Mouse (Mus musculus) lung, postnatal 0 days (tissue): Measurements from ENCODE around the gene Apoc4. TPM values are rescaled to one million over a fixed set of nuclear protein-coding genes. Genes with fewer than 3 reads are reported as not detected.
A peak's percentile ranks its signal among the peaks of the same experiment; 100 is the strongest.

Experiments
- ATAC-seq: fragments of 200-750 bp; cut with Nextera tagmentation; 2 replicates; pipeline ENCODE4 v1.8.0; 2017; ENCODE audit warnings: moderate library complexity
- DNase-seq: peaks from one replicate; pipeline ENCODE4 v3.0.0-alpha.2; 2016; ENCODE audit warnings: low spot score
- H3K27ac ChIP-seq: fragments of 300-500 bp; sonication (generic); 2 replicates; pipeline ENCODE4 v1.5.1; 2014; ENCODE audit warnings: antibody characterized with exemption, mild to moderate bottlenecking, low read length, mixed read lengths
- H3K27me3 ChIP-seq: fragments of 300-500 bp; sonication (generic); replicated peaks from 2 replicates; pipeline ENCODE4 v1.6.1; 2014; ENCODE audit warnings: low read length, mixed read lengths; ENCODE audit not compliant: insufficient read depth
- H3K36me3 ChIP-seq: fragments of 300-500 bp; sonication (generic); 2 replicates; pipeline ENCODE4 v1.6.1; 2014; ENCODE audit warnings: low read length, mixed read lengths; ENCODE audit not compliant: insufficient read depth
- H3K4me1 ChIP-seq: fragments of 300-500 bp; sonication (generic); 2 replicates; pipeline ENCODE4 v1.6.1; 2014; ENCODE audit warnings: antibody characterized with exemption, low read depth, low read length, mixed read lengths; ENCODE audit not compliant: insufficient read depth
- H3K4me2 ChIP-seq: fragments of 300-500 bp; sonication (generic); replicated peaks from 2 replicates; pipeline ENCODE4 v1.6.1; 2014; ENCODE audit warnings: low read depth, mild to moderate bottlenecking, low read length, moderate library complexity, mixed read lengths
- H3K4me3 ChIP-seq: fragments of 300-500 bp; sonication (generic); 2 replicates; pipeline ENCODE4 v1.5.1; 2014; ENCODE audit warnings: low read depth, low read length
- H3K9ac ChIP-seq: fragments of 300-500 bp; sonication (generic); replicated peaks from 2 replicates; pipeline ENCODE4 v1.6.1; 2014; ENCODE audit warnings: low read depth, mild to moderate bottlenecking
- H3K9me3 ChIP-seq: fragments of 300-500 bp; sonication (generic); 2 replicates; pipeline ENCODE4 v1.6.1; 2016; ENCODE audit warnings: low read length, mixed read lengths
- CTCF ChIP-seq: IDR thresholded peaks from 2 replicates; pipeline ENCODE4 v1.5.1; 2016; ENCODE audit warnings: antibody characterized with exemption, mild to moderate bottlenecking
- EP300 ChIP-seq: IDR thresholded peaks from 2 replicates; pipeline ENCODE4 v1.6.1; 2016; ENCODE audit warnings: antibody characterized with exemption, mild to moderate bottlenecking, control low read depth
- WGBS: fragments of 180-500 bp; shearing (Covaris S2); extraction: QIAGEN DNeasy Blood & Tissue Kit; methylation state at CpG from one replicate; pipeline ENCODE4 v1.1.7; 2014; 5-methylcytosine and 5-hydroxymethylcytosine counted together
- polyA plus RNA-seq: library from polyadenylated mRNA; unstranded; fragments of >200 nt; fragmentation: Nextera tagmentation; extraction: Ambion mirVana; gene quantifications from 2 replicates; pipeline ENCODE4 v1.2.1, GENCODE M21; 2015

Gene Apoc4
- polyA plus RNA-seq, 1 experiment from 2014 or later: 0.88 TPM

DNA sequence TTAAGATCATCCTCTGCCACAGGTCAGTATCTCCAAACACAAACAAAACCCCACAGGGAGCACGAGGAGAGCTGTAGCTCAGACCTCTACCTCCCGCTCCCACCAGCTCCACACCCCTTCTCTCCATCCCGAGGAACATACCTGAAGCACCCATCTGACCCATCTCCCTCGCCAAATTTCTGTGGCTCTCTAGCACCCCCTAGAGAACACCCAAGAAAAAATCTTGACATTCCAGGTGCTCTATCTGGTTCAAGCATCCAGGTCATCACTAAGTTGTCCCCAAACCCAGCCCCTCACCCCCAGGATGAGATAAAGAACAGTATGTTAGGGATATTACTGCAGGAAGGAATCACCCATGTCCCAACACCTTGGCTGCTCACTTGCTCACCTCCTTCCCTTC, 31.9 kb upstream of the Apoc4 start:
- no peak overlapping the region for H3K4me2 ChIP-seq
- ATAC-seq: no peak
- no peaks in the 10 kb centered on the region for H3K27me3 ChIP-seq
- no peak overlapping the region for H3K27ac ChIP-seq
- no peaks in the 10 kb centered on the region for H3K4me1 ChIP-seq
- no peak overlapping the region for H3K4me3 ChIP-seq
- no peaks in the 10 kb centered on the region for H3K9me3 ChIP-seq
- H3K36me3 ChIP-seq: peaks cover 22% of the 10 kb centered on the region
- DNase-seq: peak; percentile 17
- no peak for TF ChIP-seq EP300
- TF ChIP-seq CTCF: peak; percentile 64
- 52% methylated on average over 4 of the region's 4 CpGs for WGBS
- no peak overlapping the region for H3K9ac ChIP-seq

DNA sequence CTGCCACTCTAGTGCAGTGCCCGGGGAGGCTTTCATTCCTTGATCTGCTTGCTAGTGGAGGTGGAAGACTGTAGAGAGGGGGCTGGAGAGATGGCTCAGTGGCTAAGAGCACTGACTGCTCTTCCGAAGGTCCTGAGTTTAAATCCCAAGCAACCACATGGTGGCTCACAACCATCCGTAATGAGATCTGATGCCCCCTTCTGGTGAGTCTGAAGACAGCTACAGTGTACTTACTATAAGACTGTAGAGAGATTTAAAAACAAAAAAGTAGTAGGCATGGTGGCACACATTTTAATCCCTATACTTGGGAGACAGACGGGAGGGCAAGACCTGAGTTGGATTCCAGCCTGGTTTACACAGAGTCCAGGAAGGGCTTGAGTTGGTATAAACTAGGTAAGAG, 31.1 kb upstream of the Apoc4 start:
- TF ChIP-seq CTCF (peak; percentile 63), EP300 (no peak)
- Histone ChIP-seq H3K27me3 (no peaks in the 10 kb centered on the region), H3K4me3 (no peak overlapping the region), H3K27ac (no peak overlapping the region), H3K9ac (no peak overlapping the region), H3K4me1 (no peaks in the 10 kb centered on the region), H3K9me3 (no peaks in the 10 kb centered on the region), H3K4me2 (no peak overlapping the region), H3K36me3 (peaks cover 22% of the 10 kb centered on the region)
- ATAC-seq (no peak), DNase-seq (no peak)
- 58% methylated on average over 4 of the region's 4 CpGs for WGBS

DNA sequence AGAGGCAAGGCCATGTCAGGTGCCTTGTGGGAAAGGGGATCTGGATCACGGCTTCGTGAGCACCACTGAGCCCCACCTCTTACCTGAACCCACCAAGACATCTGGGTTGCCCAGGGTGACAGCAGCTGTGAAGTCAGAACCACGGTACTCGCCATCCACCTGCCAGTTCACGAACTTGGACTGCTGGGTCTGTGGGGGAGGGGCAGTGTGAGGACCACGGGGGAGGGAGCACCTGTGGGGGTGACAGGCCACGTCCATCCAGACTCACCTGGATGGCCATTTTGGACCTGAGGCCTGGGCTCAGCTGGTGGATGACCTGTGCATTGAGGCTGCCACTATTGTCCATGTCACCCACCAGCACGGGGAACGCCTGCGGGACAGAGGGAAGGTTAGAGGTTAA, 29.4 kb upstream of the Apoc4 start:
- H3K4me2 ChIP-seq: no peak overlapping the region
- H3K36me3 ChIP-seq: peaks cover 22% of the 10 kb centered on the region
- TF ChIP-seq EP300: no peak
- TF ChIP-seq CTCF: no peak
- no peaks in the 10 kb centered on the region for H3K27me3 ChIP-seq
- H3K27ac ChIP-seq: no peak overlapping the region
- 87% methylated on average over 10 of the region's 10 CpGs for WGBS
- H3K4me1 ChIP-seq: no peaks in the 10 kb centered on the region
- H3K9me3 ChIP-seq: no peaks in the 10 kb centered on the region
- DNase-seq (no peak), ATAC-seq (no peak)
- H3K9ac ChIP-seq: no peak overlapping the region
- no peak overlapping the region for H3K4me3 ChIP-seq

- TF ChIP-seq EP300 (no peak), CTCF (no peak)
- Histone ChIP-seq H3K9ac (no peak overlapping the region), H3K4me3 (no peak overlapping the region), H3K9me3 (no peaks in the 10 kb centered on the region), H3K36me3 (peaks cover 13% of the 10 kb centered on the region; the same call in 1 of the 2 replicates), H3K4me2 (no peak overlapping the region), H3K4me1 (peaks cover 4% of the 10 kb centered on the region; the same call in 1 of the 2 replicates), H3K27ac (no peak overlapping the region), H3K27me3 (no peaks in the 10 kb centered on the region)
- ATAC-seq: no peak
- no peak for DNase-seq
- 90% methylated on average over 7 of the region's 7 CpGs for WGBS
Observed at GRCm38 (mm10) chr7:19705271-19705670, 24.0 kb upstream of the Apoc4 start.

DNA sequence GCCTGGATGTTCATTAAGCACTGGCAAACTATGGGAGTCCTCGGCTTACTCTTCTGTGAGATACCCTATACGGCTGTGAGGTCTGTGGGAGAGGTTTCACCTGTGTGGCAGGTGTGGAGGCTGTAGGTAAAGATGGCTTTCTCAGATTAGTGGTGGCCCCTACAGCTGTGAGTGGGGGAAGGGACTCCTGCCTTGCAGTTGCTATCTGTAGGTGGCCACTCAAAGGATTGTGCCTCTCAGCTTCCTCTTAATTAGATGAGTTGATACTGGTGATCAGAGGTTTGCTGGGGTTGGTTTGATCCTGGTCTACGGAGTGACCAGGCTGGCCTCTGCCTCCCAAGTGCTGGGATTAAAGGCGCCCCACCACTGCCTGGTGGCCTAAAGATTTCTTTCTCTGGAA, 23.2 kb upstream of the Apoc4 start:
- no peak for ATAC-seq
- no peak for DNase-seq
- Histone ChIP-seq H3K36me3 (peaks cover 9% of the 10 kb centered on the region; the same call in 1 of the 2 replicates), H3K4me1 (peaks cover 4% of the 10 kb centered on the region; the same call in 1 of the 2 replicates), H3K27me3 (no peaks in the 10 kb centered on the region), H3K4me3 (no peak overlapping the region), H3K9me3 (no peaks in the 10 kb centered on the region), H3K4me2 (no peak overlapping the region), H3K27ac (no peak overlapping the region), H3K9ac (no peak overlapping the region)
- TF ChIP-seq EP300: no peak
- TF ChIP-seq CTCF: no peak
- WGBS: 89% methylated on average over 4 of the region's 4 CpGs

- Histone ChIP-seq H3K9me3 (no peaks in the 10 kb centered on the region), H3K27ac (no peak overlapping the region), H3K4me2 (no peak overlapping the region), H3K36me3 (no peaks in the 10 kb centered on the region), H3K9ac (no peak overlapping the region), H3K4me1 (peaks cover 13% of the 10 kb centered on the region; the same call in 1 of the 2 replicates), H3K4me3 (no peak overlapping the region), H3K27me3 (no peaks in the 10 kb centered on the region)
- 89% methylated on average over 16 of the region's 16 CpGs for WGBS
- no peak for ATAC-seq
- DNase-seq: no peak
- no peak for TF ChIP-seq EP300
- TF ChIP-seq CTCF: no peak
Observed at GRCm38 (mm10) chr7:19702859-19703555, 21.7 kb upstream of the Apoc4 start.
